Mouse (Mus musculus) embryonic fibroblast, embryonic 13.5 days (primary cell): ENCODE measurements around the gene Hnrnpa3.

ENCODE experiments used
- CTCF ChIP-seq: IDR thresholded peaks from 2 replicates; pipeline ENCODE4 v1.5.1; 2011; ENCODE audit warnings: mild to moderate bottlenecking, control low read depth, low read length, moderate library complexity, borderline replicate concordance; ENCODE audit not compliant: insufficient read depth
- POLR2A ChIP-seq: IDR thresholded peaks from 2 replicates; pipeline ENCODE4 v1.6.1; 2011; ENCODE audit warnings: low read depth, mild to moderate bottlenecking, control low read depth, low read length, moderate library complexity

DNA sequence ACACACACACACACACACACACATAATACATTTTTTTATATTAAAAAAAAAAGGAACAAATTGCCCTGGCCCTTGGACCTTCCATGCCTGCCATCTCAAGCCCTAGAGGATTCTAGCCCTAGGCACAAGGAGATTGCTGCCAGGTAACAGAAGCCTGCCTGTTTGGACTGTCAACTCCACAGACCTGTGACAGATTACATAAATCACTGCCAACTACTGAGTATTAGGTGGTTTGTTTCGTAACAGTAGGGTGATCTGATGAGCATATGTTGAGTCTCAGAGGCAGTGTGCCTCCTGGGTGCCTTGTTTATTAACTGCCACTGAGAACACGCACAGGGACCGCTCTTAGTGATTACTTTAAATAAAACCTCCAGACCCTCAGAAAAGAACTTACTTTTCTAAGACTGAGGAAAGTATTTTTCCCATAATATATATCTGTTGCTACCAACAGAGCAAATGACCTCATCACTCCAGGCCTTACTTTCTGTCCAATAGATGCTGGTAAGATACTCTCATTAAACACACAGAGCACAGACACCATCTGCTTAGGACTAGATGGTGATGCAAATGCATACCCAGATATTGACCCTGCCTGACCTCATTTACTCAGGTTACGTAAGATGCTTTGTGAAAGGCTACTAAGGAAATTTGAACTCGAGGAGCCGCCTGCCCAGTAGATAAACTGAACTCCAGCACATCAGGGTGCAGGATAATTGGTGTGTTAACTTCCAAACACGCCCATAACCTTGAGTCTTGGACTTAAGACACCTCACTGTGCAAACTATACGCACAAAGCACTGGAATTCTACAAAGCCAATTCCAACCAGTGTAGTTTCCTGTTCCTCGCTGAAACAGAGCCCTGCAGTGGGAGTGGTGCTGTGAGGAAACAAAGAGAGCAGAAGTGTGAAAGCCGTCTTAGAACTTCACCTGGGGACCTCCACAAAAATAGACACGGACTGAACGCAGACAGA is 57.3 kb downstream of the Hnrnpa3 start:
- TF ChIP-seq CTCF (no peak), POLR2A (no peak)
